Mouse (Mus musculus) heart, postnatal 0 days (tissue): ENCODE measurements around the gene Atp12a.

Experiments used
- CTCF ChIP-seq: IDR thresholded peaks from 2 replicates; pipeline ENCODE4 v1.5.1; 2016; ENCODE audit warnings: antibody characterized with exemption, control low read depth, low read depth
- EP300 ChIP-seq: IDR thresholded peaks from 2 replicates; pipeline ENCODE4 v1.6.1; 2016; ENCODE audit warnings: antibody characterized with exemption, low read depth

GRCm38 (mm10) chr14:56368834-56369233 is 4.0 kb downstream of the Atp12a start:
- TF ChIP-seq CTCF, result peak; percentile 40
- TF ChIP-seq EP300, result no peak
